Mouse (Mus musculus) midbrain, embryonic 12.5 days (tissue): ENCODE data around the gene Gm853. TPM values are rescaled to one million over a fixed set of nuclear protein-coding genes. Genes with fewer than 3 reads are reported as not detected.

Experiments
- polyA plus RNA-seq: library from polyadenylated mRNA; unstranded; fragments of >200 nt; fragmentation: Nextera tagmentation; extraction: Ambion mirVana; gene quantifications from 2 replicates; pipeline ENCODE4 v1.2.1, GENCODE M21; 2016

Gene Gm853
- polyA plus RNA-seq, 1 experiment from 2014 or later = not detected

Other genes with a start within 250 kb of the Gm853 start
- gene Adgrb2, start 237.5 kb downstream of the Gm853 start, polyA plus RNA-seq = 7.4 and 9.8 TPM in 2 replicates
- 21.0 and 28.9 TPM in 2 replicates for gene Col16a1, start 174.6 kb downstream of the Gm853 start, polyA plus RNA-seq
- gene Pef1, start 119.8 kb downstream of the Gm853 start, polyA plus RNA-seq = 65.3 and 68.4 TPM in 2 replicates
- gene Hcrtr1, start 83.0 kb downstream of the Gm853 start, polyA plus RNA-seq = 0.47 and 0.48 TPM in 2 replicates
- 4.8 and 7.9 TPM in 2 replicates for gene Tinagl1, start 47.3 kb downstream of the Gm853 start, polyA plus RNA-seq
- gene Serinc2, start 56.8 kb upstream of the Gm853 start, polyA plus RNA-seq = 62.3 and 66.3 TPM in 2 replicates
- gene Fabp3, start 86.2 kb upstream of the Gm853 start, polyA plus RNA-seq = 28.9 and 31.8 TPM in 2 replicates
- 0.51 TPM in 1 of 2 replicates, not detected in the other for gene Gm10570, start 86.3 kb upstream of the Gm853 start, polyA plus RNA-seq
- 70.4 and 71.7 TPM in 2 replicates for gene Zcchc17, start 137.5 kb upstream of the Gm853 start, polyA plus RNA-seq
- gene Snrnp40, start 137.7 kb upstream of the Gm853 start, polyA plus RNA-seq = 182 and 183 TPM in 2 replicates